Mouse (Mus musculus) spleen, postnatal 14 days (tissue): ENCODE results near the gene Clip2.

Experiments
- DNase-seq, 2 experiments: peaks; one replicate each; pipeline ENCODE4 v3.0.0; 2021 to 2022; ENCODE audit warnings: low spot score in 2 of 2

The Clip2 gene

GRCm38 (mm10) chr5:134525971-134526711 is 26.1 kb downstream of the Clip2 start:
- no peak for DNase-seq

- no peak for DNase-seq
Measured at GRCm38 (mm10) chr5:134523728-134524127, 28.5 kb downstream of the Clip2 start.

GRCm38 (mm10) chr5:134522524-134522923 is 29.7 kb downstream of the Clip2 start:
- DNase-seq = no peak

- DNase-seq = no peak
Measured at GRCm38 (mm10) chr5:134521806-134522205, 30.4 kb downstream of the Clip2 start.

- no peak for DNase-seq
Measured at GRCm38 (mm10) chr5:134521131-134521530, 31.1 kb downstream of the Clip2 start.

GRCm38 (mm10) chr5:134520120-134520519 is 32.1 kb downstream of the Clip2 start:
- DNase-seq = no peak

- no peak for DNase-seq
Measured at GRCm38 (mm10) chr5:134519471-134519870, 32.8 kb downstream of the Clip2 start.

GRCm38 (mm10) chr5:134512086-134512485 is 40.1 kb downstream of the Clip2 start:
- DNase-seq = no peak

GRCm38 (mm10) chr5:134510266-134510665 is 42.0 kb downstream of the Clip2 start:
- DNase-seq = no peak

- DNase-seq = no peak
Measured at GRCm38 (mm10) chr5:134508965-134509364, 43.3 kb downstream of the Clip2 start.

- DNase-seq = no peak
Measured at GRCm38 (mm10) chr5:134507859-134508399, 44.3 kb downstream of the Clip2 start.

- DNase-seq = peak; percentile 55 to 73
Measured at GRCm38 (mm10) chr5:134507307-134507706, 44.9 kb downstream of the Clip2 start.

- DNase-seq = no peak
Measured at GRCm38 (mm10) chr5:134505810-134506292, 46.4 kb downstream of the Clip2 start.

- DNase-seq = no peak
Measured at GRCm38 (mm10) chr5:134502591-134502990, 49.6 kb downstream of the Clip2 start.

- DNase-seq = no peak
Measured at GRCm38 (mm10) chr5:134501453-134501852, 50.8 kb downstream of the Clip2 start.

- DNase-seq = no peak
Measured at GRCm38 (mm10) chr5:134500681-134501080, 51.6 kb downstream of the Clip2 start.

GRCm38 (mm10) chr5:134500062-134500461 is 52.2 kb downstream of the Clip2 start:
- peak in 1 of 2 experiments; percentile 48 for DNase-seq

GRCm38 (mm10) chr5:134497026-134497425 is 55.2 kb downstream of the Clip2 start:
- DNase-seq = no peak

- DNase-seq = no peak
Measured at GRCm38 (mm10) chr5:134495796-134496195, 56.4 kb downstream of the Clip2 start.

GRCm38 (mm10) chr5:134494142-134494541 is 58.1 kb downstream of the Clip2 start:
- DNase-seq = peak; percentile 78 to 90

GRCm38 (mm10) chr5:134492956-134493355 is 59.3 kb downstream of the Clip2 start:
- no peak for DNase-seq

- DNase-seq = peak; percentile 71 to 84
Measured at GRCm38 (mm10) chr5:134491712-134492417, 60.4 kb downstream of the Clip2 start.

- no peak for DNase-seq
Measured at GRCm38 (mm10) chr5:134491206-134491605, 61.0 kb downstream of the Clip2 start.
